Mouse (Mus musculus) heart, postnatal 10 days (tissue): ENCODE measurements around the gene H2-Oa. TPM values are rescaled to one million over a fixed set of nuclear protein-coding genes. Genes with fewer than 3 reads are reported as not detected.

Experiments
- DNase-seq, 2 experiments: peaks; one replicate each; pipeline ENCODE4 v3.0.0; 2021
- intact Hi-C: fragments of 180-260 bp; cut with DNase I; formaldehyde crosslinking; loops from one replicate; pipeline ENCODE4 v1.15.1; 2025
- total RNA-seq, 2 experiments: library from RNA; stranded (reverse); gene quantifications; 2 replicates each; pipeline ENCODE4 v1.2.3; 2021

The H2-Oa gene
- total RNA-seq, 2 experiments from 2014 or later: 0.31 TPM; not detected in 1

DNA sequence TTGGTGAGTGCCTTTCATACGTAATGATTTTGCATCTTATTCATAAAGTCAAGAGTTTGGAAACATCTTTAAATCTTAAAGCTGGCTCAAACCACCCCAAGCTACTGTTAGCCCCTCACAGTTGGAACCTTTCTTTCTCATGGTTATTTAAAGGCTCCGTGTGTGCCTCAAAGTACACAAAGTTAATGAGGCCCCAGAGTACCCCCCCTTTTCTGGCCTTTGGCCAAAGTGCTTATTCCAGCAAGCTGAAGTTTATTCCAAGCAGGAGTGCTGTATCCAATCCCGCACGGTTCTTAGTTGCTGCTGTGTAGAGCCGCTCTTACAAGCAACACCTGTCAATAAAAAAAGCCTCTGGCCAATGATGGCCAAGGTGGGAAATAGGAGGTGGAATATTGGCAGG is 7.4 kb downstream of the H2-Oa start:
- DNase-seq: no peak
- intact Hi-C loops: no loop called here

DNA sequence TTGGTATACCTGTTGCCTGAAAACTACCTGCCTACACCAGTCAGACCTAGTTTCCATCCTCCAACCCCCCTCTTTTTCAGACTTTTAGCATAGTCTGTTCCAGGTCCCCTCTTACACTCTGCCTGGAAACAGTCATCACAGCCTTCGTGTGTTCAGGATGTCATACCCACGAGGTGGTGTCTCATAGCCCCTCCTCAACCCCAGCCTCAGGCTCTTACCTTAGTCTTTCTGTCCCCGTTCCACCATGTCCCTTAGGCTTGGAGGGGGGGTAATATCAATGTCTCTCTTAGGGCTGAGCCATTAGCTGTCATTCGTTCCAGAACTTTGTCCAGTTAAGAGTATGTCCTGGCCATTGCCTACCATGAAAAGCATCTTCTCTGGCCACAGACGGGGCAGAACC is 9.0 kb downstream of the H2-Oa start:
- intact Hi-C loops: loop anchor here (1.0 to 10.0 kb wide), 3 partner anchors 34 to 134 kb away; partner anchors contain the start of gene H2-Ob
- DNase-seq: no peak

DNA sequence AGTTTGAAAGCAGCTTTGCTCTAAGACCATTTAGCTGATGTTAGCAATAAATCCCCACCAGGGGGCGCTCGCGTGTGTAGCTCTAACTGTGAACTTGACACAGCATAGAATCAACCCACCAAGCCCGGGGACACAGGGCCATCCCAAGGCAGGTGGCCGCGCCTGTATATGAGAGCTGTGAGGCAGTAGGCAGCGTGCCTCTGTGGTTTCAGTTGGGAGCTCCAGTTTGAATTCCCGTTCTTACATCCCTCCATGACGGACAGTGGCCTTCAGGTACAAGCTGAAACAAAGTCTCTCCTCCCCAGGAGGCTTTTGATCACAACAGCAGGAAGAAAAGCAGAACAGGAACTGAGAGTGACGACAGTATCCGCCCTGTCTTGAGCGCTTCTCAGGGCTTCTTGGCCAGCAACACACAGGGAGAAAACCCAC is 9.5 kb downstream of the H2-Oa start:
- peak; percentile 93 to 97 for DNase-seq
- intact Hi-C loops: loop anchor here (1.0 to 10.0 kb wide), 3 partner anchors 33 to 133 kb away; partner anchors contain the start of gene H2-Ob

DNA sequence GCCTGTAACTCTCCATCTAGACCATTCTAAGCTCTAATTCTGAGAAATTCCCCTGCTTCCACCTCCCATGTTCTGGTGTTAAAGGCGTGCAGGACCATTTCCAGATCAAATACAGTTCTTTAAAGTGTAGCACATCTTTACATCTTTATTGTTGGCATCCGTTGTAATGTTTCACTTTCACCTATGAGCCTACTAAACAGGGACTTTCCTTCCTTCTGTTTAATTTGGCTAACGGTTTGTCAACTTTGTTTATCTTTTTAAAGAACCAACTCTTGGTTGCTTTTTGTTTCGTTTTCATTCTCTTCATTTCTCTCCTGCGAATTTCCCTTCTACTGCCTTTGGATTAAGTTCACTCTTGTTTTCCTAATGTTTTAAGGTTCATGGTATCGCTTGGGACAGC is 10.7 kb downstream of the H2-Oa start:
- intact Hi-C loops: loop anchor here (10.0 kb wide), 1 partner anchor 132 kb away; the partner anchor contains the start of gene H2-Ob
- no peak for DNase-seq

DNA sequence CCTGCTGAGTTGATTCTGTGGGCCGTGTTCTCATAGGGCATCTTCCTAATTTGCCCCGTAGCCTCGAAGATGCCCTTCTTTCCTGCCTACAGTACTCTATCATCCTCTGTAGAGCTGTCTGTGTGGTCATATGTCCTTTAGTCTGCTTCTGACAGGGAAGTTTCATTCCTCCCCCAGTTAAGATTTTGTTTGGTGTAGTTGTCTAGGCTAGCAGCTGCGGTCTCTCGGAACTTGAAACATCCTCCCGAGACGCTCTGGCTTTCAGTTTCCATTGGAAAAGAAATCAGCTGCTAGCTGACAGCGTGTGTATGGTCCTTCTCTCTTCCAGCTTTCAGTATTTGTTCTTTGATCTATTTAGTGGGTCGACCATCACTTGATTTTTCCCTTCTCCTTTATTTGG is 12.7 kb downstream of the H2-Oa start:
- no peak for DNase-seq
- intact Hi-C loops: loop anchor here (10.0 kb wide), 1 partner anchor 130 kb away; the partner anchor contains the start of gene H2-Ob

DNA sequence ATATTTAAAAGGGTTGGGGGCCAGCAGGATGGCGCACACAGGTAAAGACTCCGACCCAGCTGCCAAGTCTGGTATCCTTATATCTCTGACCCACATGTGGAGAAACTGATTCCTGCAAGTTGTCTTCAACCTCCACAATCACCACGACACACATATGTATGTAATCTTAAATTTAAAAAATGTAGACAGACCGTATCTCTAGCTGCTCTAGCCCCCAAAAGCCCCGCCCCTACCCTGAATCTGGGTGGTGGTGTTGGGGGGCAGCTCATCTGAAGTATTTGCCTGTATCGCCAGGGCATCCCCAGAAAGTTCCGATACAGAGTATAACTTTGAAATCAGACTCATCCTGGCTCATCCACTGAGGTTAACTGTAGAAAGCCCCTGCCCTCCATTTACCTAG is 14.4 kb downstream of the H2-Oa start:
- DNase-seq: no peak
- intact Hi-C loops: loop anchor here (10.0 kb wide), 1 partner anchor 128 kb away; the partner anchor contains the start of gene H2-Ob

DNA sequence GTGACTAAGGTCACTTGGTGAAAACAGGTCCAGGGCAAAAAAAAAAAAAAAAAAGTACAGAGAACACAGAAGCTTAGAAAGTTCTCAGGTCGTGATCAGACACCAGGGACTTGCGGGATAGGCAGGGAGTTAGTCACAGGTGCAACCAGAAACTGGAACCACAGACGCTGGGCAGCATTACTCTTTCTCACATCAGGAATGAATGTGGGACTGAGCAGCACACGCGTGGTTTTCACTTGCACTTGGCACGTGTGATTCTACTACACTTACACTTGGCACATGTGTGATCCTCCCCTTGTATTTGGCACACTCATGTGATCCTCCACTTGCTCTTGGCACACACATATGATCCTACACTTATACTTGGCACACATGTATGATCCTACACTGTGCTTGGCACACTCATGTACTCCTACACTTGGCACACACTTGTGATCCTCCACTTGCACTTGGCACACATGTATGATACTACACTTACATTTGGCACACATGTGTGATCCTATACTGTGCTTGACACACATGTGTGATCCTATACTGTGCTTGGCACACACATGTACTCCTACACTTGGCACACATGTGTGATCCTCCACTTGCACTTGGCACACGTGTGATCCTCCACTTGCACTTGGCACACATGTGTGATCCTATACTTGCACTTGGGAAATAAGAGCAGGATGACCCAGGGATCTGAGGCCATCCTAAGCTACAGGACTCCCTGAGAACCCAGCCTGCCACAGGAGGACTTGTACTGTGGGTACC is 15.1 kb downstream of the H2-Oa start:
- intact Hi-C loops: loop anchor here (10.0 kb wide), 1 partner anchor 128 kb away; the partner anchor contains the start of gene H2-Ob
- DNase-seq: no peak

DNA sequence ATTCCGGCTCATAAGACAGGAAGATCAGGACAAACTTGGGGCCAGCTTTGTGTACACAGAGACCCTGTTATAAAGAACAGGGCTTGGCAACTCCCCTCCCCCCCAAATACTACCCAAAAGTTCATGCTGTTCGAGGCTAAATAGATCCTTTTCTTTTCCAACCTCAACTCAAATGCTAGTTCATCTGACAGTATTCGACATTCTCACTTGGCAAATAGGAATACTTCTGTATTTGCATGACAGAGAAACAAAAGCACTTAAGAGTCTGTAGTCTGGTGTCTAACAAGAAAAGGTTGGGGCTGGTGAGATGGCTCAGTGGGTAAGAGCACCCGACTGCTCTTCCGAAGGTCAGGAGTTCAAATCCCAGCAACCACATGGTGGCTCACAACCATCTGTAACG is 16.3 kb downstream of the H2-Oa start:
- intact Hi-C loops: loop anchor here (10.0 kb wide), 1 partner anchor 126 kb away; the partner anchor contains the start of gene H2-Ob
- DNase-seq: no peak

DNA sequence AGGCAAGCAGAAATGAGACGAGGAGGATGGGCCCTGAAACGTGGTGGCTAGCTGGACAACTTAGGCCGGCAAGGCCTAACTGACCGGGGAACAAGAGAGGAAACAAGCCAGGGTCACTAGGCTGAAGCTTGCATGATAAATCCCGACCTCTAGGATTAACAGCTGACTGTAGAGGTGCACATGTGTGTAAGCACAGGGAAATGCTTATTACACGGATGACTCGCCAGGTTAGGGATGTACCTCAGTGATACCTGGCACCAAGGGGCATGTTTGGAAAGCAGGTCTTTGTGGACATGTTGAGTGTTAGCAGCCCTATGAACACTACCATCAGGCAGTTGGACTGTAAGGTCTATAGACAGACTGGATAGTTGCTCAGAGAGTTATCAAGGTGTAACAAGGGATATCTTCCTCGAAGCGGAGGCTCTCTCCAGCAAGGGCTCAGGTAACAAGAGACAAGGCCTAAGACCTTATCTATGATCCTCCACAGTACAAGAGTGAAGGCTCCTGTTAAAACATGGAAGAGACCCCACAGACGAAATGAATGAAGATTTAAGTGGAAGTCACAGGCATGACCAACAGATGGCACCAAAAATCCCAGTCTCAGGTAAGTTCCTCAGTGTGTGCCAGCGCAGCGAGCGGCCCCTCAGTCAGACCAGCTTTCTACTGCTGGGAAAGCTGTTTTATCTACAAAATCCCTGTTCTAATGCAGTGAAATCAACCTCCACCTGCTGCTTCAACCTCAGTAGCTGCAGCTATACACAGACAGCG is 17.1 kb downstream of the H2-Oa start:
- intact Hi-C loops: loop anchor here (10.0 kb wide), 1 partner anchor 126 kb away; the partner anchor contains the start of gene H2-Ob
- no peak for DNase-seq

DNA sequence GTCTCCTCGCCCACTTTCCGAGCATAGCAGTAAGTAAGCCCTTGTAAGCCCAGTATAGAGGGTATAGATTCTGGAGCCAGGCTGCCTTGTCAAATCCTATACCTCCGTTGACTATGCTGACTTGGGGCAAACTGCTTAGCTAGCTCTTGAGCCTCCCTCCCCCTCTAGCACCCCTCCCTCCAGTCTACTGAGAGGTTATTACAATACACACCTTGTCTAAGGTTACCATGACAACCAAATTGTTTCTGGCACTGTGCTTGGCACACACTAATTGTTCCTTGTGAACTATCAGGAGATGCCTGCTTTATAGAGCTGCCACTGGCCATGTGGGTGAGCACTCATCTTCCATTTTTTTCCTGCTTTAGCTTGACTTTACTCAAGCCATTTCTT is 17.7 kb downstream of the H2-Oa start:
- no peak for DNase-seq
- intact Hi-C loops: loop anchor here (10.0 kb wide), 2 partner anchors 125 to 1785 kb away; partner anchors contain the start of genes Akap8 and H2-Ob

DNA sequence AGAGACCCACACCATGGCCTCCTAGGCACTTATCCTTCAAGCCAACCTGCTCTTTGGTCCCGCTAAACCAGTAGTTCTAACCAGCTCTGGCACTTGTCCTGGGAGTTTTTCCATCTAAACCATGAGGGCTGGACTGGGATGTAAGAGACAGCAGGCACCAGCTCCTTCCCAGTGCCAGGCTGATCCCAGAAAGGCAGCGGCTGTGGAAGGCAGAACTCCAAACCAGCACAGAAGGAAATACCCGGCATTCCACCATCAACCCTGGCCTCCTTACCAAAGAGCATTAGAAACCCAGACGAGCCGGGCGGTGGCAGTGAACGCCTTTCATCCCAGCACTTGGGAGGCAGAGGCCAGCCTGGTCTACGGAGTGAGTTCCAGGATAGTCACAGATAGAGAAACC is 18.2 kb downstream of the H2-Oa start:
- DNase-seq: no peak
- intact Hi-C loops: loop anchor here (10.0 kb wide), 1 partner anchor 1786 kb away; the partner anchor contains the start of gene Akap8

DNA sequence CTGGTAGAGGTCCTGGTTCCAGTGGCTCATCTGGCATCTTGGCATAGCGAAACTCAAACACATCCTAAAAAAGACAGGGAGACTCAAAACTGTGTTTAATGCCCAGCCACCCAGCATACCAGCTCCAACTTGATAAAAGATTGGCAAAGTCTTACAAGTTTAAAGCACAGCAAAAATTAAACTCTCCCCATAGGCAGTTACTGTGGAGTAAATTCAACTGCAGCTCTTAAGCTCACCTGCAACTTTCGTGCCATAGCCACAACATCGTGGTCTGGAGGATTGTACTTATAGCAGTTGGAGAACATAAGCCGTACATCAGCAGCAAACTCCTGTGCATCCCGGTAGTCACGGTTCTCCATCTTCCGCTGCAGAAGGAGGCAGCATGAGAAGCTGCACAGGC is 22.0 kb downstream of the H2-Oa start:
- intact Hi-C loops: loop anchor here (10.0 kb wide), 1 partner anchor 1789 kb away; the partner anchor contains the start of gene Akap8
- no peak for DNase-seq

DNA sequence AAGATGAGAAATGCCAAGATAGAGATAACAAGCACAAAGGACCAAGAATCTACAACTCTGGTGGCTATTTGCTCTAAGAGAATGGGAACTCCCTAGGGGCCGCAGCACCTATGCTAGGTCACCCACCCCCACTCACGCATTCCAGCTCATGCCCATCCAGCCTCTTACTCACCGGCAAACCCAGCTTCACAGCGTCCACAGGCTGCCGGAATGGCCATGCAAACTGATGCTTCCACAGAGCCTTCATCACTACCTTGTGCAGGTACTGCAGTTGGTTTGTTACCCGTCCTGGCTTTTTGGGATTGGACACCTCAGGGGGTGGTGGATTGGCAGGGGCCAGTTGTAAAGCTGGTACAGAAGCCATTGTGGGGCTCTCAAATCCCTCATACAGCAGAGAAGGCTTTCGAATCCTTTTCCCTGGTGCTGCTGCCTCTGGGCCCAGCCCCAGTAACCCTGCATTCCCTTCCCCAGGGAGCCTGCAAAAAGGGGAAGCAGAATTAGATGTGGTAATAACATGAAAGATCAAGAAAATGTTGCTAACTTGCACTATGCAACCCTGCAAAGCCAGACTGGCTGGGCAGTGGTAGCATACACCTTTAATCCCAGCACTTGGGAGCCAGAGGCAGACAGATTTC is 24.7 kb downstream of the H2-Oa start:
- intact Hi-C loops: loop anchor here (5.0 to 10.0 kb wide), 2 partner anchors 85 to 1792 kb away; partner anchors contain the start of genes Akap8, Rxrb and Slc39a7

DNA sequence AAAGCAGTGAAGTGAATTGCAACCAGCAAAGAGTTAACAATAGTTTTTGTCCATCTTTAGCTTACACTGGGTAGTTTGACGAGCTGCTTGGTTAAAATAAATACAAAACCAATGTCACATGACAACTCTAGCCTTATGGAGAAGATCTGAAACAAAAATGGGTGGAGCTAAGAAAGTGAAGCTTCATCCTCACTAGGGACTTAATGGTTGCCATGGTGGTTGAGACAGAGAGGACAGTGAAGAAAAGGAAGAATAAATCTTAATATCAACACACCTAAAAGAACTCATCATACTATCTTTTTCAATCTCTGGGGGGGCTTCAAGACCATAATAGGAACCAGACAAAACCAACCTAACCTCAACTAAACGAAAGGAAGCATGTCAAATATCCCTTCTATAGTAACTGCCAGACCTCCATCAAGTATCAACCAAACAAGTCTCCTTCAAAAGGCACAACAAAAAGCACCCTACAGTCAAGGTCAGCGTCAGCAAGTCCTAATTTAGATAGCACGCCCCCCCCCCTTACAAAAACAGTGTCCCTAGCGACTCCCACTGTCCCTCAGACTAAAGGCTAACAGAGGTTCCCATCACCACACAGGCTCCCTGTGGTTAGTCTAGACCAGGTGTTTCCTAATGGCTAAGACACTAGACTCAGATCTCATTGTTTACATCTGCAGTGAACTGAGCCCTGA is 25.4 kb downstream of the H2-Oa start:
- no peak for DNase-seq
- intact Hi-C loops: loop anchor here (5.0 to 10.0 kb wide), 2 partner anchors 85 to 1793 kb away; partner anchors contain the start of genes Akap8, Rxrb and Slc39a7

More for the DNA sequence above, 24.7 kb downstream of the H2-Oa start:
- DNase-seq: no peak

DNA sequence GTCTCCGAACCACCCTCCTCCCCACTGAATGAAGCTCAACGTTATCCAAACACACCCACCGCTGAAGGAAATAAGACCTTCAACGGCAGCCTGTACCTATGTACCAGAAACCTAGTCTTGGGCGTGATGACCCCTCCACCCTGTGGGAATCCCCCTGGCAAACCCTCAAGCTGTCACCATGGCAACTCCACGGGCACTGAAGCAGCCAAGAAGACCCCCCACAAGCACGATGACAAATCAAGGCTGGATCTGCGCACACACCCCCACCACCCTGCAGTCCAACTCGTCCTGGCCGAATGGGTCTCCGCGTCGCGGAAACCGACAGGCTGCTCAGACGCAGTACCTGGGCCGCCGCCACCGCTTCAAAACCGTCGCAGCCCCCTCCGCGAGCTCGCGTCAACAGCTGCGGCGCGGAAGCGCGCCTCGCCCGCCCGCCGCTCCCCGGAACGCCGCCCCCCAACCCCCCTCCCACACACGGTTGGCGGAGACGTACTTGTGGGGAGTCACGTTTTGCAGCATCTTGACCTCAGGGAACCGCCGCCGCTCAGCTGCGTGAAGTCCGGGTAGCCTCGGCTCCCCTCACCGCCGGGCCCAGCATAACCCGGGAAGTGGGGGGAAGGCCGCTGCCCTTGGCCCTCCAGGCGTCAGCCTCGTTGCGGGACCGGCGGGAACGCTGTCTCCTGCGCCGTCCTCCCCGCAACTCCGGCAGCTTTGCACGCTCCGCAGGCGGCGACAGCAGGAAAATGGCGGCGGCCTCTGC is 26.2 kb downstream of the H2-Oa start:
- intact Hi-C loops: loop anchor here (5.0 to 10.0 kb wide), 2 partner anchors 86 to 1793 kb away; partner anchors contain the start of genes Akap8, Rxrb and Slc39a7
- DNase-seq: peak in 1 of 2 experiments; percentile 54

DNA sequence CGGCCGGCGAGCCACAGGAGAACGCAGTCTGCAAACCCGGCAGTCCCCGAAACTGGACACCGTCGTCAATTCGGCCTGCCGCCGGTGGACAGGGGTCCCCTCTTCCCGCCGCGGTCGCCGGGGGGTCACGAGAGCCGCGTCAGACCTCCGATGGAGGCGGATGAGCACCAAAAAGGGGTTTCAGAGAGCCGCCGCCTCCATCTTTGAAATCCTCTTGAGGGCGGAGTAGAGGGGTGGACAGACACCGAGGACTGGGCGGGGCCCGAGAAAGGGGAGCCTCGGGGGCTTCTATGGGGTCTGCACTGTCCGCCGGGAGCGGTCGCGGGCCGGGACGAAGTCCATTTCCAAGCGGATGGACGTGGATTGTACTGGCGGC is 26.7 kb downstream of the H2-Oa start:
- intact Hi-C loops: loop anchor here (5.0 to 10.0 kb wide), 2 partner anchors 87 to 1794 kb away; partner anchors contain the start of genes Akap8, Rxrb and Slc39a7
- DNase-seq: no peak

DNA sequence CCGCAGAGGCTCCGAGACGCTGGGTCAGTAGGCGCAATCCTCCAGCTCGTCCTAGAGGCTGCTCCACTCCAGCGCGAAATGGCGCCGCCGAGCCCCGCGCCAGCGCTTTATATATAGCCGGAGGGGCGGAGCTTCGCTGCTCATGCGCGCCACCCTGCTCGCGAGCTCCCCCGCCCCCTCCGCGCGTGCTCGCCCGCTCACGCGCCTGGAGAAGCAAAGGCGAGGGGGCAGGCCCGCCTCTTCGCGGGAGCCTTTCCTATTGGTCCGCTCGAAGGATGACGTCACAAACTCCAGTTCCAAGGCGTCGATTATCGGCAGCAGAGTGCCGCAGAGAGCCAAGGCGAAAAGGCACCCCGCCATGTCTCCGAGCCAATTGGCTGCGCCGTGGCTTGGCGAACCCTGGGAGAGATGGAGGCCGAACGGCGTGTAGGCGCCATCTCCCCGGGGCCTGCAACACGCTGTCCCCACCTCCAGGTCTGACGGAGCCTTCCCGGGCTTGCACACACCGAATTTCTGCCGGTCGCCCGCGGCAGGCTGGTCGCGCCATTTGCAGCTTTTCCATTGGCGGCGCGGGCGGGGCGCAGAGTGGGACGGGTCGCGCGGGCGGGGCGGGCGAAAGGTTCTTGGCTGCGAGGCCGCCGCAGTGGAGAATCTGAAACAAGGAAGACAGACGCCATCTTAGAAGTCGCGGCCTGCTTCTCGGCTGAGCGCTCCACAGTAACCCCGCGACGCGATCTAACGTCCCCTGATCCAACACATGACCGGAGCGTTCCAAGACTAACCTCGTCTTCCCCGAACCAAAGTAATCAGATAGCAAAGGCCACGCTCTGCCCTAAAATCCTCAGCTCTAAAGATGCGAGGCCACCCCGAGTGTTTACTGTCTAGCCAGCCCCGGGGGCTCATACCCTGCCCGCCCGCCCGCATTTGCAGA is 27.4 kb downstream of the H2-Oa start, which contains the start of gene H2-DMa:
TSS of gene H2-DMa (plus strand) at position 293 of the 931 bp plus-strand sequence.
- intact Hi-C loops: loop anchor here (5.0 to 10.0 kb wide), 4 partner anchors 87 to 1795 kb away; partner anchors contain the start of genes Agpat1, Akap8, Hnrnpm and Rnf5
- peak; percentile 100 for DNase-seq
